Mouse (Mus musculus) thymus, adult 2 months (tissue): ENCODE results near the gene Lfng. TPM values are rescaled to one million over a fixed set of nuclear protein-coding genes. Genes with fewer than 3 reads are reported as not detected.

ENCODE experiments used
- DNase-seq: peaks from one replicate; pipeline ENCODE4 v3.0.0; 2021
- H3K27ac ChIP-seq: fragments of 200-500 bp; 2 replicates; pipeline ENCODE4 v1.5.1; 2012; ENCODE audit warnings: low read length, control low read depth; ENCODE audit not compliant: control insufficient read depth, insufficient read depth
- H3K27me3 ChIP-seq: fragments of 200-500 bp; 2 replicates; pipeline ENCODE4 v1.6.1; 2012; ENCODE audit warnings: mild to moderate bottlenecking, low read length, moderate library complexity, mixed read lengths; ENCODE audit not compliant: control insufficient read depth, insufficient read depth
- H3K36me3 ChIP-seq: fragments of 200-500 bp; 2 replicates; pipeline ENCODE4 v1.6.1; 2012; ENCODE audit warnings: mild to moderate bottlenecking, low read length, moderate library complexity; ENCODE audit not compliant: control insufficient read depth, insufficient read depth
- H3K4me1 ChIP-seq: fragments of 200-500 bp; replicated peaks from 2 replicates; pipeline ENCODE4 v1.6.1; 2012; ENCODE audit warnings: low read length; ENCODE audit not compliant: control insufficient read depth, insufficient read depth
- H3K4me3 ChIP-seq: fragments of 200-500 bp; 2 replicates; pipeline ENCODE4 v1.5.1; 2012; ENCODE audit warnings: mild to moderate bottlenecking, low read length, control low read depth, moderate library complexity; ENCODE audit not compliant: control insufficient read depth, insufficient read depth
- CTCF ChIP-seq: fragments of 200-500 bp; IDR thresholded peaks from 2 replicates; pipeline ENCODE4 v1.5.1; 2012; ENCODE audit warnings: mild to moderate bottlenecking, control low read depth, low read length, moderate library complexity, borderline replicate concordance; ENCODE audit not compliant: control insufficient read depth, poor library complexity, insufficient read depth; ENCODE audit errors: extremely low read depth
- POLR2A ChIP-seq: fragments of 200-500 bp; IDR thresholded peaks from 2 replicates; pipeline ENCODE4 v1.6.1; 2012; ENCODE audit warnings: mild to moderate bottlenecking, low read length, control low read depth, moderate library complexity; ENCODE audit not compliant: control insufficient read depth, poor library complexity, insufficient read depth; ENCODE audit errors: extremely low read depth
- WGBS: fragments of 180-500 bp; shearing (Covaris S2); methylation state at CpG from one replicate; pipeline ENCODE4 v1.1.7; 2018; 5-methylcytosine and 5-hydroxymethylcytosine counted together
- polyA plus RNA-seq: library from polyadenylated mRNA; depleted of rRNA; stranded (reverse); fragments of >200 nt; gene quantifications from 2 replicates; pipeline ENCODE4 v1.2.3, GENCODE M21; 2012

Gene Lfng
- polyA plus RNA-seq, 1 experiment = 171 TPM

DNA sequence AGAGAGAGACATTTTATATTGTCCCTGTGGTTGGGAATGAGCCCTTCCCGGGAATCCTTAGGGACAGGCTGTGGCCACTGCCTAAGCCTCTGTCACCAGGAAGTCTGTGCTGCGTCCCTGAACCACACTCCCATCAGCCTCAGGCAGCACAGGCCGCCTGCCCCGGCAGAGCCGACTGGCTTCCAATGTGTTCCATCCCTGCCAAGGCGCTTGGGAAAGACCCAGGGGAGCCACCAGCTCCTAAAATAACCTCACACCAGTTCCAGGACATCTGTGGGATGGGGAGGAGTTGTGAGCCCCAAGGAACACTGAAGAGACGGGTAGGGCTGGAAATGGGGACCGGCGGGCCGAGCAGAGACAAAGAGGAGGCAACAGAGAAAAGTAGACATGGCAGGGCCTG is 35.4 kb upstream of the Lfng start:
- H3K4me1 ChIP-seq = peaks cover 34% of the 10 kb centered on the region
- no peak for DNase-seq
- H3K27ac ChIP-seq = no peak overlapping the region
- no peak overlapping the region for H3K4me3 ChIP-seq
- WGBS = 88% methylated on average over 10 of the region's 10 CpGs
- no peaks in the 10 kb centered on the region for H3K27me3 ChIP-seq
- H3K36me3 ChIP-seq = no peaks in the 10 kb centered on the region
- TF ChIP-seq CTCF (no peak), POLR2A (no peak)

DNA sequence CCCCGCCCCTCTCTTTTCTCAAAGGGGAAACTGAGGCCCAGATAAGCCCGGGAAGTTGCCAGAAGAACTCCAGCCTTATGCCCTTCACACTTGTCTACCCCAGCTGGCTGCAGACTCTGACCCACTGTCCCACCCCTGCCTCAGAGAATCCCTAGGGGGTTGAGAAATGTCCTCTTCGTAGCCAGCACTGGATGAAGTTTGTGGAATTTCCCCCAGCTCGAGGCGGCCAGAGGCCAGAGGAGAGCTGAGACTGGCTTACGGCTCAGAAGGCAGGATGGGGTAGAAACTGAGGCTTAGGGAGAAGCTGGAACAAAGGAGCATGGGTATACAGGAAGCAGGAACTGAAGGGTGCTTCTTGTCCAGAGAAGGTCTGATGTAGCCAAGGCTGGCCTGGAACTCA is 34.5 kb upstream of the Lfng start:
- Histone ChIP-seq H3K27ac (no peak overlapping the region), H3K36me3 (no peaks in the 10 kb centered on the region), H3K4me1 (peaks cover 24% of the 10 kb centered on the region), H3K4me3 (no peak overlapping the region), H3K27me3 (no peaks in the 10 kb centered on the region)
- TF ChIP-seq POLR2A (no peak), CTCF (no peak)
- 93% methylated on average over 6 of the region's 6 CpGs for WGBS
- DNase-seq = no peak

DNA sequence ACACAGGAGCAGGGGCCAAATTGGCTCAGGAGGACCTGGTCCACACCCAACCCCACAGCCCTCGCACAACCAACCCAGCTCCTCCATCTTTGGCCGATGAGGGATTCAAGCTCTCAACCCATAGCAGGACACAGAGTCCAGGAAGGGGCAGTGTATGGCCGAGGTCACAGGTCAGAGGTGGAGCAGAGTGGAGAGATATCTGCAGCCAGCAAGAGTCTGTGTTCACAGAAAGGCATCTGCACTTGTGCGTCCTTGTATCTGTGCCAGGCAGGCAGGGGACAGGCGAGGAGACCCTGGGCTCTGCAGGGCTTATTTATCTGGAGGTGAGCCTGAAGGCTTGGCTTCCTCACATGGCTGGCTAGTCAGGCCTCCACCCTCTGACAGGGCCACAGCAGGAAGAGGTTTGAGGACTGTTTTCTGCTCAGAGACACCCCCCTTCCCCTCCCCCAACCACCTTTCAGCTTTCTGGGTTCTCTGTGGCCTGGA is 31.7 kb upstream of the Lfng start:
- WGBS = 74% methylated on average over 5 of the region's 5 CpGs
- peak overlapping the region; percentile 42; the same call in 1 of the 2 replicates for H3K27ac ChIP-seq
- H3K4me1 ChIP-seq = peaks cover 10% of the 10 kb centered on the region

DNA sequence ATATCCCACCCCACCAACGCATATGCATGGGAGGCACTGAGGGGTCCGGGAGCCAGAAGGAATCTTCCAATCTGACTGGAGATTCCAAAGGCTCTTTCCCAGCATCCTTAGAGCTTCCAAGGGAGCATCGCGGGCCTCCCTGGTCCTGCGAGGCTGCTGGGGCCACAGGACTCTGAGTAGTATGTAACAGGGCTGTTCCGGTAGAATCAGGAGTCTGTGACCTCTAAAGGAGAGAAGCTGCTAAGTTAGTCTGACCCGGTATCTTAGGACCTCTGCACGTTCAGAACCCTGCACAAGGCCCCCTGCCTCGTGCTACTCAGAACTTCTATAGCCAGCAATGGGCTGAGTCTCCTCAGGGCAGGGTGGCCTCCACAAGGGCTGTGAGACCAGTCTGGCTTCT is 27.9 kb upstream of the Lfng start:
- no peaks in the 10 kb centered on the region for H3K27me3 ChIP-seq
- WGBS = 93% methylated on average over 9 of the region's 9 CpGs
- H3K36me3 ChIP-seq = no peaks in the 10 kb centered on the region
- TF ChIP-seq CTCF (no peak), POLR2A (no peak)
- H3K27ac ChIP-seq = no peak overlapping the region
- no peak for DNase-seq
- no peak overlapping the region for H3K4me3 ChIP-seq
- peaks cover 32% of the 10 kb centered on the region for H3K4me1 ChIP-seq

More for the DNA sequence above, 31.7 kb upstream of the Lfng start:
- no peak overlapping the region for H3K4me3 ChIP-seq
- peak; percentile 25 for DNase-seq
- H3K36me3 ChIP-seq = no peaks in the 10 kb centered on the region
- no peak for TF ChIP-seq CTCF
- TF ChIP-seq POLR2A = no peak
- H3K27me3 ChIP-seq = no peaks in the 10 kb centered on the region

GRCm38 (mm10) chr5:140579771-140580170 is 27.3 kb upstream of the Lfng start:
- H3K4me3 ChIP-seq = no peak overlapping the region
- H3K27ac ChIP-seq = no peak overlapping the region
- H3K4me1 ChIP-seq = peaks cover 33% of the 10 kb centered on the region
- H3K36me3 ChIP-seq = no peaks in the 10 kb centered on the region
- no peaks in the 10 kb centered on the region for H3K27me3 ChIP-seq
- no peak for DNase-seq
- WGBS = 93% methylated on average over 6 of the region's 6 CpGs
- TF ChIP-seq CTCF (no peak), POLR2A (no peak)

GRCm38 (mm10) chr5:140581569-140581968 is 25.6 kb upstream of the Lfng start:
- WGBS = 39% methylated on average over 5 of the region's 5 CpGs

More at GRCm38 (mm10) chr5:140581569-140581968, 25.6 kb upstream of the Lfng start:
- Histone ChIP-seq H3K27ac (no peak overlapping the region), H3K4me1 (peaks cover 27% of the 10 kb centered on the region), H3K27me3 (no peaks in the 10 kb centered on the region), H3K4me3 (no peak overlapping the region), H3K36me3 (no peaks in the 10 kb centered on the region)
- DNase-seq = no peak
- TF ChIP-seq POLR2A = no peak
